ENCODE assay signal across 9 mouse cellular contexts in the genomic region with DNA sequence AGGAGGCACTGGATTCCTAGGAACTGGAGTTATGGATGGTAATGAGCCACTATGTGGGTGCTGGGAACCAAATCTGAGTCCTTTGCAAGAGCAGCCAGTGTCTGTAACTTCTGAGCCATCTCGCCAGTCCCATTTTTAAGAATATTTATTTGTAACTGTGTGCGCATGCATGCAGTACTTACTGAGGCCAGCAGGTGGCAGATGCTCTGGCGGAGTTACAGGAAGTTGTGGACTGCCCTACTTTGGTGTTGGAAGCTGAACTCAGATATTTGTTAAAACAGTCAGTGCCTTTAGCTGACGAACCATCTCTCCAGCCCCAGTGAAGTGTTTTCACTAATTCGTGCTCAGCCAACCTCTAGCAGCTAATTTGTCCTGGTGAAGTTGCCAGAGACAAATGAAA. TPM values are rescaled to one million over a fixed set of nuclear protein-coding genes. Genes with fewer than 3 reads are reported as not detected.
DNase-seq lines count a peak whose midpoint lies in the region; ATAC-seq and TF ChIP-seq lines count a peak whose summit lies in the region.
"Had no signal": no experiment of that assay in that cellular context is flagged by ENCODE, and none has a peak within 500 bp of the region (broad histone marks: within the 10 kb centered on the region; RNA-seq: fewer than 3 reads in every experiment).

No protein-coding gene starts in this region.

- WGBS in cerebellum, adult 2 months, result 87% methylated on average over 5 of the region's 5 CpGs
- WGBS in lung, embryonic 14.5 days, result 54% methylated on average over 5 of the region's 5 CpGs
- WGBS in neural tube, embryonic 11.5 days, result 70% methylated on average over 5 of the region's 5 CpGs

- no peaks in the 10 kb centered on the region for H3K36me3 ChIP-seq in lung, embryonic 14.5 days (ENCODE audit: insufficient read depth)
- no peaks in the 10 kb centered on the region for H3K36me3 ChIP-seq in neural tube, embryonic 11.5 days (ENCODE audit: control insufficient read depth, insufficient read depth, low read length)

- no peak for TF ChIP-seq POLR2A in cerebellum, adult 2 months (IDR thresholded peaks at IDR 0.05; ENCODE audit: borderline replicate concordance, insufficient read depth, low read length)
- no peak for TF ChIP-seq POLR2A in brain, embryonic 14.5 days (IDR thresholded peaks at IDR 0.05; ENCODE audit: borderline replicate concordance, extremely low read depth, insufficient read depth, insufficient read length, poor library complexity, severe bottlenecking)

- no peak overlapping the region for H3K4me2 ChIP-seq in lung, embryonic 14.5 days
- no peak overlapping the region for H3K4me2 ChIP-seq in neural tube, embryonic 11.5 days (ENCODE audit: low read depth)

- intact Hi-C loops in left cerebral cortex, postnatal 14 days (cut with DNase I), result no loop called here

- peak; percentile 48; the same call in 1 of the 2 replicates for TF ChIP-seq CTCF in cerebellum, adult 2 months (IDR thresholded peaks at IDR 0.05; ENCODE audit: borderline replicate concordance, insufficient read depth, low read depth, low read length)
- peak; percentile 70 for TF ChIP-seq CTCF in lung, embryonic 14.5 days (IDR thresholded peaks at IDR 0.05; ENCODE audit: low read depth)
- peak; percentile 64; the same call in 1 of the 2 replicates for TF ChIP-seq CTCF in brain, embryonic 14.5 days (IDR thresholded peaks at IDR 0.05; ENCODE audit: borderline replicate concordance, extremely low read depth, insufficient read depth, insufficient read length)

- H3K9ac ChIP-seq in lung, embryonic 14.5 days, result no peak overlapping the region
- no peak overlapping the region for H3K9ac ChIP-seq in neural tube, embryonic 11.5 days (ENCODE audit: low read length)

- H3K27ac ChIP-seq in cerebellum, adult 2 months (ENCODE audit: insufficient read depth, low read length), result no peak overlapping the region
- H3K27ac ChIP-seq in lung, embryonic 14.5 days (ENCODE audit: low read depth), result no peak overlapping the region
- no peak overlapping the region for H3K27ac ChIP-seq in neural tube, embryonic 11.5 days (ENCODE audit: low read depth, low read length)

- no peak for DNase-seq in cerebellum, adult 2 months
- no peak for DNase-seq in cerebellum, adult 18-20 months
- DNase-seq in lung, embryonic 14.5 days, result peak; percentile 42
- no peak for DNase-seq in lung, postnatal 36 days
- DNase-seq in brain, embryonic 14.5 days (ENCODE audit: low read depth), result no peak
- DNase-seq in neural tube, embryonic 11.5 days (ENCODE audit: low spot score), result peak; percentile 40
- no peak for DNase-seq in urinary bladder, postnatal 14 days (ENCODE audit: low spot score)
- no peak for DNase-seq in left cerebral cortex, postnatal 14 days (ENCODE audit: low spot score in 2 of 2)
- DNase-seq: heart, adult 11 months had no signal

- no peaks in the 10 kb centered on the region for H3K4me1 ChIP-seq in cerebellum, adult 2 months (ENCODE audit: control insufficient read depth, insufficient read depth, low read length)
- no peaks in the 10 kb centered on the region for H3K4me1 ChIP-seq in lung, embryonic 14.5 days (ENCODE audit: insufficient read depth)
- no peaks in the 10 kb centered on the region for H3K4me1 ChIP-seq in neural tube, embryonic 11.5 days (ENCODE audit: control insufficient read depth, insufficient read depth, low read length)

- ATAC-seq in lung, embryonic 14.5 days (ENCODE audit: insufficient read depth), result no peak
- ATAC-seq in neural tube, embryonic 11.5 days (ENCODE audit: insufficient read depth, low FRiP score, low TSS enrichment), result no peak

- H3K4me3 ChIP-seq in cerebellum, adult 2 months (replicated peaks; ENCODE audit: insufficient read depth, low read depth, low read length), result no peak overlapping the region
- no peak overlapping the region for H3K4me3 ChIP-seq in lung, embryonic 14.5 days (ENCODE audit: low read depth, low read length)
- H3K4me3 ChIP-seq in neural tube, embryonic 11.5 days (ENCODE audit: low read depth, low read length), result no peak overlapping the region

- no peaks in the 10 kb centered on the region for H3K27me3 ChIP-seq in cerebellum, adult 2 months (ENCODE audit: control insufficient read depth, insufficient read depth, low read length)
- no peaks in the 10 kb centered on the region for H3K27me3 ChIP-seq in lung, embryonic 14.5 days (ENCODE audit: insufficient read depth, low read length)
- no peaks in the 10 kb centered on the region for H3K27me3 ChIP-seq in neural tube, embryonic 11.5 days (ENCODE audit: control insufficient read depth, insufficient read depth, low read length)

- H3K9me3 ChIP-seq in lung, embryonic 14.5 days (ENCODE audit: low read depth, low read length), result no peaks in the 10 kb centered on the region
- H3K9me3 ChIP-seq in neural tube, embryonic 11.5 days (ENCODE audit: control insufficient read depth, low read length), result no peaks in the 10 kb centered on the region

RNA-seq across cellular contexts. Expression of a gene that starts 51.6 kb away (rescaled TPM):
- polyA plus RNA-seq in cerebellum, adult 2 months (2012; rRNA removed), result 8.7 and 8.8 TPM in 2 replicates
- 3.2 and 3.7 TPM in 2 replicates for polyA plus RNA-seq in lung, embryonic 14.5 days (2014; fragmentation: Nextera tagmentation; extraction: Ambion mirVana)
- polyA plus RNA-seq in brain, embryonic 14.5 days (2012; rRNA removed), result 7.9 and 10.0 TPM in 2 replicates
- 4.6 and 5.0 TPM in 2 replicates for polyA plus RNA-seq in neural tube, embryonic 11.5 days (2014; fragmentation: Nextera tagmentation; extraction: Ambion mirVana)
- 10 to 100 TPM; 18.7 to 19.9 TPM for total RNA-seq in left cerebral cortex, postnatal 14 days (2021)

RNA-seq across cellular contexts. Expression of a gene that starts 52.7 kb away (rescaled TPM):
- 161 and 191 TPM in 2 replicates for polyA plus RNA-seq in cerebellum, adult 2 months (2012; rRNA removed)
- polyA plus RNA-seq in lung, embryonic 14.5 days (2014; fragmentation: Nextera tagmentation; extraction: Ambion mirVana), result 3.6 and 4.3 TPM in 2 replicates
- 8.5 and 15.5 TPM in 2 replicates for polyA plus RNA-seq in brain, embryonic 14.5 days (2012; rRNA removed)
- polyA plus RNA-seq in neural tube, embryonic 11.5 days (2014; fragmentation: Nextera tagmentation; extraction: Ambion mirVana), result 8.5 and 8.6 TPM in 2 replicates
- 100 to 1,000 TPM; 216 to 228 TPM for total RNA-seq in left cerebral cortex, postnatal 14 days (2021)

Comparison
In these comparisons a context has a peak if more than half of its experiments do, and no peak if none do; other contexts are left out.
1. DNase-seq: peak in lung, embryonic 14.5 days (single experiment) and neural tube, embryonic 11.5 days (single experiment); none in cerebellum, adult 2 months (0 of 2), cerebellum, adult 18-20 months (0 of 2), lung, postnatal 36 days (single experiment), brain, embryonic 14.5 days (single experiment), urinary bladder, postnatal 14 days (single experiment) and left cerebral cortex, postnatal 14 days (0 of 2).
2. Peak in every context shown above with its lines, with median percentiles within 50 percentile points of each other: CTCF ChIP-seq.